Mouse (Mus musculus) liver, embryonic 16.5 days (tissue): ENCODE results near the gene Kifc3. TPM values are rescaled to one million over a fixed set of nuclear protein-coding genes. Genes with fewer than 3 reads are reported as not detected.

Experiments
- ATAC-seq: fragments of 200-750 bp; cut with Nextera tagmentation; 2 replicates; pipeline ENCODE4 v1.8.0; 2017; ENCODE audit warnings: low read depth, mild to moderate bottlenecking, moderate number of reproducible peaks, moderate library complexity
- H3K27ac ChIP-seq: fragments of 300-500 bp; sonication (generic); 2 replicates; pipeline ENCODE4 v1.5.1; 2014; ENCODE audit warnings: mild to moderate bottlenecking, low read length
- H3K27me3 ChIP-seq: fragments of 300-500 bp; sonication (generic); 2 replicates; pipeline ENCODE4 v1.6.1; 2014; ENCODE audit warnings: low read depth, low read length, mixed read lengths; ENCODE audit not compliant: control insufficient read depth, insufficient read depth
- H3K36me3 ChIP-seq: fragments of 300-500 bp; sonication (generic); 2 replicates; pipeline ENCODE4 v1.6.1; 2014; ENCODE audit warnings: mild to moderate bottlenecking; ENCODE audit not compliant: control insufficient read depth, insufficient read depth
- H3K4me1 ChIP-seq: fragments of 300-500 bp; sonication (generic); 2 replicates; pipeline ENCODE4 v1.6.1; 2014; ENCODE audit warnings: low read depth, low read length, mixed read lengths; ENCODE audit not compliant: control insufficient read depth
- H3K4me2 ChIP-seq: fragments of 300-500 bp; sonication (generic); 2 replicates; pipeline ENCODE4 v1.6.1; 2014; ENCODE audit warnings: low read depth, low read length, mixed read lengths
- H3K4me3 ChIP-seq: fragments of 300-500 bp; sonication (generic); 2 replicates; pipeline ENCODE4 v1.5.1; 2014; ENCODE audit warnings: low read depth, mild to moderate bottlenecking, low read length
- H3K9ac ChIP-seq: fragments of 300-500 bp; sonication (generic); 2 replicates; pipeline ENCODE4 v1.6.1; 2014; ENCODE audit warnings: low read depth, low read length
- H3K9me3 ChIP-seq: fragments of 300-500 bp; sonication (generic); replicated peaks from 2 replicates; pipeline ENCODE4 v1.6.1; 2016; ENCODE audit warnings: low read length; ENCODE audit not compliant: control insufficient read depth
- WGBS: fragments of 180-500 bp; shearing (Covaris S2); extraction: QIAGEN DNeasy Blood & Tissue Kit; methylation state at CpG from one replicate; pipeline ENCODE4 v1.1.7; 2014; ENCODE audit not compliant: insufficient replicate concordance; 5-methylcytosine and 5-hydroxymethylcytosine counted together
- polyA plus RNA-seq: library from polyadenylated mRNA; unstranded; fragments of >200 nt; fragmentation: Nextera tagmentation; extraction: Ambion mirVana; gene quantifications from 2 replicates; pipeline ENCODE4 v1.2.1, GENCODE M21; 2015

The Kifc3 gene
- polyA plus RNA-seq, 1 experiment from 2014 or later, result 5.5 TPM

DNA sequence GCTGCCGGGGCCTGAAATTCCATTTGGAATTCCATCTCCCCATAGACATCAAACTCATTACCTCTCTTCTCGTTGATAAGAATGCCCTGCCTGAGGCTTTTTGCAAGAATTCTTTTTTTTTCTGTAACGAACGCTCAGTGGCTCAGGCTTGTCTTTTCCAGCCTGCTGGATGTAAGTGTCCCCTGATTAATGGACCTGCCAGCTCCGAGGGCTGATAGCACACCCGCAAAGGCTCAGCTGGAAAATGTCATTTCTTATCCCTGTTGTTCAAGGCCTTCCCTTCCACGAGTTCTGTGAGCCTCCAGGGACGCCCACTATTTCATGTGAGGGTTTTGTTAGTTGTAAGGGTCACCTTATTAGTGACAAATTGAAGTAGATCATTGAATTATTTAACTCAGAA lies 3.3 kb upstream of the Kifc3 start:
- H3K36me3 ChIP-seq, result no peaks in the 10 kb centered on the region
- WGBS, result 40% methylated on average over 8 of the region's 8 CpGs
- no peak overlapping the region for H3K9ac ChIP-seq
- no peaks in the 10 kb centered on the region for H3K4me1 ChIP-seq
- no peak overlapping the region for H3K4me3 ChIP-seq
- no peaks in the 10 kb centered on the region for H3K27me3 ChIP-seq
- H3K9me3 ChIP-seq, result no peaks in the 10 kb centered on the region
- no peak overlapping the region for H3K27ac ChIP-seq
- no peak for ATAC-seq
- no peak overlapping the region for H3K4me2 ChIP-seq

- no peaks in the 10 kb centered on the region for H3K36me3 ChIP-seq
- H3K27ac ChIP-seq, result no peak overlapping the region
- no peak; the same call in 1 of the 2 replicates for ATAC-seq
- H3K9ac ChIP-seq, result no peak overlapping the region
- no peak overlapping the region for H3K4me2 ChIP-seq
- no peaks in the 10 kb centered on the region for H3K9me3 ChIP-seq
- 19% methylated on average over 10 of the region's 10 CpGs for WGBS
- no peaks in the 10 kb centered on the region for H3K27me3 ChIP-seq
- no peaks in the 10 kb centered on the region for H3K4me1 ChIP-seq
- H3K4me3 ChIP-seq, result no peak overlapping the region
Measured at GRCm38 (mm10) chr8:95204039-95204380, 1.4 kb upstream of the Kifc3 start.

GRCm38 (mm10) chr8:95203326-95204038 lies 870 bp upstream of the Kifc3 start:
- H3K4me1 ChIP-seq, result no peaks in the 10 kb centered on the region
- no peak for ATAC-seq

DNA sequence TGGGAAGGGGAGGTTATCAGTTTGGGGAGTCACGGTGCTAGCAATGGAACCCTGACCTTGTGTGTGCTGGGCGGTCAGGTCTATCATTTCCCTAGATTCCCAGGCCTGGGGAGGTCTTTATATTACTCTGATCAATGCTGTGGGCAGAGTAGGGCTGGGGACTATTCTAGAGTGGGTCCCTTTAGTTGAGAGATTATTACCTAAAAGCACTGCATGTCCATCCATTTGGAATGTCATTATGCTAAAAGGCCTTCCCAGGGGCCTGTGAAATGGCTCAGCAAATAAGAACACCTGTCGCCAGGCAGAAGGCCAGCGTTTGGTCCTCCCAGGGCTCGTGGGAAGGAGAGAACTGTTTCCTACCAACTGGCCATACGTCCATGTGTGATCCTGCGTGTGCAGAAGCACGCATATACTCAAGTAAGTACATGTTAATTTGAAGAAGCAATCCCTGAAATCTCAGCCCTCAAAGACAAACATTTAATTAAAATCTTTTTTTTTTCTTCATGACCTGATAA lies 499 bp downstream of the Kifc3 start:
- 60% methylated on average over 8 of the region's 8 CpGs for WGBS
- Histone ChIP-seq H3K4me2 (no peak overlapping the region), H3K27ac (no peak overlapping the region), H3K4me1 (no peaks in the 10 kb centered on the region), H3K27me3 (no peaks in the 10 kb centered on the region), H3K36me3 (no peaks in the 10 kb centered on the region), H3K9me3 (no peaks in the 10 kb centered on the region), H3K4me3 (no peak overlapping the region), H3K9ac (no peak overlapping the region)
- no peak for ATAC-seq

More at GRCm38 (mm10) chr8:95203326-95204038, 870 bp upstream of the Kifc3 start:
- Histone ChIP-seq H3K4me2 (no peak overlapping the region), H3K4me3 (no peak overlapping the region), H3K9me3 (no peaks in the 10 kb centered on the region), H3K27ac (no peak overlapping the region), H3K9ac (no peak overlapping the region), H3K36me3 (no peaks in the 10 kb centered on the region), H3K27me3 (no peaks in the 10 kb centered on the region)
- WGBS, result 40% methylated on average over 9 of the region's 9 CpGs

DNA sequence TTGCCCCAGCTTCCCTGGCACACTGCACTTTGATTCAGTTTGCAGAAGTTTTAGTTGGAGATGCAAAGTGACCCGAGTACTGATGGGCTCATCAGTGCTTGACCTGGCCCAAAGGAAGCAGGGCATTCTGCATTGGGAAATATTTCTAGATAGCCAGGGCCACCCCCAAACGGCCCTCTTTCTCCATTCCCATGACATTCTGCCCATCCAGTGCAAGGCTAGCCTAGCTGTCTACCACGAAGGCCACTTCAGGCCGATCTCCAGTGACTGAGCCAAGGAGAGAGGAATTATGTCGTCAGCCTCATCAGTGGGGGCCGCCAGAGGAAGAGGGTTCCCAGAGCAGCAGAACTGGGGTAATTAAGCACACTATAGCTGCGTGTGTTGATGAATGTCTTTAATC lies 1.1 kb downstream of the Kifc3 start:
- H3K36me3 ChIP-seq, result no peaks in the 10 kb centered on the region
- WGBS, result 52% methylated on average over 7 of the region's 7 CpGs

GRCm38 (mm10) chr8:95200001-95200405 lies 2.6 kb downstream of the Kifc3 start:
- Histone ChIP-seq H3K9ac (no peak overlapping the region), H3K9me3 (no peaks in the 10 kb centered on the region), H3K27me3 (no peaks in the 10 kb centered on the region), H3K27ac (peak overlapping the region; percentile 29), H3K4me2 (no peak overlapping the region), H3K36me3 (no peaks in the 10 kb centered on the region), H3K4me1 (no peaks in the 10 kb centered on the region), H3K4me3 (no peak overlapping the region)
- WGBS, result 58% methylated on average over 9 of the region's 9 CpGs
- ATAC-seq, result peak; percentile 64

More for the DNA sequence above, 1.1 kb downstream of the Kifc3 start:
- H3K4me3 ChIP-seq, result no peak overlapping the region
- no peaks in the 10 kb centered on the region for H3K4me1 ChIP-seq
- H3K4me2 ChIP-seq, result no peak overlapping the region
- no peaks in the 10 kb centered on the region for H3K27me3 ChIP-seq
- H3K9me3 ChIP-seq, result no peaks in the 10 kb centered on the region
- ATAC-seq, result no peak
- H3K27ac ChIP-seq, result no peak overlapping the region
- H3K9ac ChIP-seq, result no peak overlapping the region

DNA sequence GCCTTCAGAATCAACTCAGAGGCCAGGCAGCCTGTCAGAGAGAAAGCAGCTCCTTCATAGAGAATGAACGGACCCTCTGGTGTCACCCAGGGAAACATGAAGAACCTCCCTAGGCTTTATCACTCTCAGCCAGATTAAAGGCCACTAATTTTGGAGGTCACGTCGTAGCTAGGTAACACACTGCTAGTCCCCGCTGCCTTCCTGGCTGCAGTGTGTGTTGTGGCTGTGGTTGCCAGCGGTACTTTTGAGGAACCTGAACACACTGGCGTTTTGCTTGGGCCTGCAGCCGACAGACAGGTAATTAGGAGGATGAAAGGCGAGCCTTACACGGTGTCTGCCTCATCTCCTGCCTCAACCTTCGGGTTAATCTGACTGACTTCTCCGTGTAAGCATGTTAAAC lies 6.9 kb downstream of the Kifc3 start:
- Histone ChIP-seq H3K36me3 (no peaks in the 10 kb centered on the region), H3K4me2 (no peak overlapping the region), H3K4me1 (no peaks in the 10 kb centered on the region), H3K9me3 (no peaks in the 10 kb centered on the region), H3K27me3 (no peaks in the 10 kb centered on the region), H3K4me3 (no peak overlapping the region), H3K9ac (no peak overlapping the region), H3K27ac (no peak overlapping the region)
- WGBS, result 40% methylated on average over 11 of the region's 11 CpGs
- ATAC-seq, result no peak

DNA sequence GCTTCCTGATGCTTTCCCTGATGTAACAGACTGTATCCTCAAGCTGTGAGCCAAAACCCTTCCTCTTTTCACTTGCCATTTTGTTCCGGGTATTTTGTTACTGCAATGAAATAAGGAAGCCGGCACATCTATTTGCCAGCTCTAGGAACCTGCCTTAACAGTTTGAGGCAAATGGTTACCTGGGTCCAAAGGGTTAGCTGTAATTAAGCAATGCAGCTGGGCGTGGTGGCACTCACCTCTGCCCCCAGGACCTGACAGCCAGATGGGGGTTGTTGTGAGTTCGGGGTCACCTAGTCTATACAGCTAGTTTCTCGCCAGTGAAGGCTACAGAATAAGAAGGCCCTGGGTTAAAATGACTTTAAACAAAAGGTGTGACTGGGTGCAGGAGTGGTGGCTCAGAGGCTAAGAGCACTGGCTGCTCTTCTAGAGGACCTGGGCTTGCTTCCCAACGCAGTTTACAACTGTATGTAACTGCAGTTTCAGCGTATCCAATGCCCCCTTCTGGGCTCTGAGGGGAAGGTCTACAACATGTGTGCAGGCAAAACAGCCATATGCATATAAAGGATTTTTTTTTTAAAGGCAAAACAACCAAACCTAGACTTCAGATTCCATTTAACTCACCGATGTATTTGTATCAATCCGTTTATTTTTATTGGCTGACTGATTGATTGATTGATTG lies 11.0 kb downstream of the Kifc3 start:
- Histone ChIP-seq H3K4me3 (no peak overlapping the region), H3K4me1 (no peaks in the 10 kb centered on the region), H3K9ac (no peak overlapping the region), H3K9me3 (no peaks in the 10 kb centered on the region), H3K4me2 (no peak overlapping the region), H3K36me3 (no peaks in the 10 kb centered on the region), H3K27me3 (no peaks in the 10 kb centered on the region), H3K27ac (no peak overlapping the region)
- 65% methylated on average over 9 of the region's 9 CpGs for WGBS
- ATAC-seq, result 0 out of 2 replicates have a peak, but pooled peaks have one; percentile 27

DNA sequence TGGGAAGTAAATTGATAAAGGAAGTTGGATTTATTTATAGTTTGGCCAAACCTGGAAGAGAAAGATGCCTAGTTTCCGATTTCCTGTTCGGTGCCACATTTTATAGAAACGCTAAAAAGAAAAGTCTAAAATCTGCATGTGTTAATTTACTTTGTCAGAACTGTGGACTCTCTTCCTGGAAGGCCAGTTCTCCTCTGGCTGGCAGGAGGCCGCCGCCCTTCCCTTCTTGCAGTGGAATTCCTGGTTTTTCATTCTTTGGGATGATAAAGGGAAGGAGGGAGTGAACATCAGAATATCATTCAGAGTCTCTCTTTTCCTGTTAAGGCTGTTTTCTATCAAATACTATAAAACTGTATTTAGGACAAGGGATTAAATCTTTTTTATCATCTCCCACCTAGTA lies 15.0 kb downstream of the Kifc3 start:
- Histone ChIP-seq H3K36me3 (no peaks in the 10 kb centered on the region), H3K4me3 (no peak overlapping the region), H3K9me3 (no peaks in the 10 kb centered on the region), H3K9ac (no peak overlapping the region), H3K4me2 (no peak overlapping the region), H3K4me1 (no peaks in the 10 kb centered on the region), H3K27me3 (no peaks in the 10 kb centered on the region), H3K27ac (no peak overlapping the region)
- ATAC-seq, result no peak
- 56% methylated on average over 5 of the region's 5 CpGs for WGBS
